10 mouse cellular contexts compared by ENCODE assay signal in the genomic region with DNA sequence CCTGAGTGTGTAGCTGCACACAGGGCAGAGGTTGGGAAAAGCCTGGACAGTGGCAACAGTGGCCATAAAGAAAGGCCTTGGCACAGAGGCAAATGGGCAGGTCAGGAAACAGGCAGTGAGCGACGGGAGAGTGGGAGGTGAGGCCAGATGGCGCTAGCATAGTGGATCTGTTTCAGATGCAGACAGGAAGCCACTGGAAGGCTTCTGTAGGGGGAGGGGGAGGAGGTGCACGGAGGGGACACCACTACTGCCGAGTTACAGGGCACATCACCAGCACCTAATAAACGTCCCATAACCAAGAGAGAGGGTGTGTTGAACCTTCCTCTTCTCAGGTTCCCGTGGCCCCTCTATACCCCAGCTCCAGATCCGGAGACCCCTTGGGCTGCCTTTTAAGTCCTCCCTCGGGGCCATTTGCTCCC. TPM values are rescaled to one million over a fixed set of nuclear protein-coding genes. Genes with fewer than 3 reads are reported as not detected.
DNase-seq lines count a peak whose midpoint lies in the region; ATAC-seq lines count a peak whose summit lies in the region.
"Had no signal": no experiment of that assay in that cellular context is flagged by ENCODE, and none has a peak within 500 bp of the region (broad histone marks: within the 10 kb centered on the region; RNA-seq: fewer than 3 reads in every experiment).

No protein-coding gene starts in this region.

- H3K27me3 ChIP-seq in midbrain, embryonic 14.5 days (ENCODE audit: control insufficient read depth, insufficient read depth, low read length): no peaks in the 10 kb centered on the region
- peaks cover 11% of the 10 kb centered on the region; the same call in 1 of the 2 replicates for H3K27me3 ChIP-seq in midbrain, embryonic 10.5 days (ENCODE audit: low read depth, poor library complexity, severe bottlenecking)
- no peaks in the 10 kb centered on the region for H3K27me3 ChIP-seq in embryonic facial prominence, embryonic 11.5 days (ENCODE audit: control insufficient read depth, insufficient read depth, low read length)
- H3K27me3 ChIP-seq in liver, embryonic 11.5 days (replicated peaks; ENCODE audit: control insufficient read depth, insufficient read depth, low read length): no peaks in the 10 kb centered on the region; the same call in 1 of the 2 replicates

- H3K36me3 ChIP-seq in midbrain, embryonic 14.5 days (ENCODE audit: control insufficient read depth, insufficient read depth, low read length): no peaks in the 10 kb centered on the region
- H3K36me3 ChIP-seq in midbrain, embryonic 10.5 days: no peaks in the 10 kb centered on the region
- no peaks in the 10 kb centered on the region for H3K36me3 ChIP-seq in embryonic facial prominence, embryonic 11.5 days (replicated peaks; ENCODE audit: control insufficient read depth, insufficient read depth, low read depth, low read length)
- H3K36me3 ChIP-seq in liver, embryonic 11.5 days (ENCODE audit: control insufficient read depth, insufficient read depth, low read length): no peaks in the 10 kb centered on the region
- H3K36me3 ChIP-seq: heart, embryonic 15.5 days had no signal

- DNase-seq in midbrain, embryonic 14.5 days: peak; percentile 49
- DNase-seq in midbrain, embryonic 10.5 days (ENCODE audit: low spot score): no peak
- peak; percentile 39 for DNase-seq in embryonic facial prominence, embryonic 11.5 days (ENCODE audit: low spot score)
- peak; percentile 62 to 68 for DNase-seq in layer of hippocampus, postnatal 36 days
- peak; percentile 20 to 23 for DNase-seq in right cerebral cortex, postnatal 36 days (ENCODE audit: low spot score in 2 of 2)
- no peak for DNase-seq in ovary, postnatal 10 days (ENCODE audit: low spot score)
- no peak for DNase-seq in liver, embryonic 11.5 days (ENCODE audit: low spot score)
- no peak for DNase-seq in gastrocnemius, adult 18-20 months (ENCODE audit: low spot score)

- no peak overlapping the region for H3K4me2 ChIP-seq in midbrain, embryonic 14.5 days (ENCODE audit: low read length)
- no peak overlapping the region for H3K4me2 ChIP-seq in embryonic facial prominence, embryonic 11.5 days (ENCODE audit: low read depth, low read length)
- H3K4me2 ChIP-seq in liver, embryonic 11.5 days: no peak overlapping the region
- H3K4me2 ChIP-seq: heart, embryonic 15.5 days had no signal

- H3K4me3 ChIP-seq in midbrain, embryonic 14.5 days (replicated peaks; ENCODE audit: low read depth, low read length): no peak overlapping the region
- no peak overlapping the region for H3K4me3 ChIP-seq in midbrain, embryonic 10.5 days
- no peak overlapping the region for H3K4me3 ChIP-seq in embryonic facial prominence, embryonic 11.5 days (ENCODE audit: low read depth, low read length)
- H3K4me3 ChIP-seq in liver, embryonic 11.5 days (ENCODE audit: low read depth, low read length): no peak overlapping the region
- H3K4me3 ChIP-seq: heart, embryonic 15.5 days had no signal

- no peak overlapping the region; the same call in 1 of the 2 replicates for H3K9ac ChIP-seq in midbrain, embryonic 14.5 days (replicated peaks; ENCODE audit: low read length)
- no peak overlapping the region for H3K9ac ChIP-seq in embryonic facial prominence, embryonic 11.5 days (replicated peaks; ENCODE audit: low read length)
- H3K9ac ChIP-seq in liver, embryonic 11.5 days (ENCODE audit: low read depth, low read length): no peak overlapping the region
- H3K9ac ChIP-seq: heart, embryonic 15.5 days had no signal

- no peaks in the 10 kb centered on the region for H3K9me3 ChIP-seq in midbrain, embryonic 14.5 days (ENCODE audit: control insufficient read depth, low read length)
- peaks cover 10% of the 10 kb centered on the region; the same call in 1 of the 2 replicates for H3K9me3 ChIP-seq in midbrain, embryonic 10.5 days (replicated peaks)
- H3K9me3 ChIP-seq in embryonic facial prominence, embryonic 11.5 days (replicated peaks; ENCODE audit: control insufficient read depth, low read length): no peaks in the 10 kb centered on the region
- no peaks in the 10 kb centered on the region for H3K9me3 ChIP-seq in liver, embryonic 11.5 days (ENCODE audit: control insufficient read depth, low read length)
- H3K9me3 ChIP-seq: heart, embryonic 15.5 days had no signal

- H3K4me1 ChIP-seq in midbrain, embryonic 14.5 days (ENCODE audit: control insufficient read depth, insufficient read depth, low read length): peaks cover 12% of the 10 kb centered on the region; the same call in 1 of the 2 replicates
- peaks cover 9% of the 10 kb centered on the region for H3K4me1 ChIP-seq in midbrain, embryonic 10.5 days
- H3K4me1 ChIP-seq in embryonic facial prominence, embryonic 11.5 days (ENCODE audit: control insufficient read depth, insufficient read depth, low read length): no peaks in the 10 kb centered on the region; the same call in 1 of the 2 replicates
- no peaks in the 10 kb centered on the region for H3K4me1 ChIP-seq in liver, embryonic 11.5 days (replicated peaks; ENCODE audit: control insufficient read depth, insufficient read depth, low read length)
- H3K4me1 ChIP-seq: heart, embryonic 15.5 days had no signal

- ATAC-seq in midbrain, embryonic 14.5 days (ENCODE audit: low FRiP score, low TSS enrichment): no peak
- no peak for ATAC-seq in embryonic facial prominence, embryonic 11.5 days (replicated peaks; ENCODE audit: insufficient number of reproducible peaks, low FRiP score, low TSS enrichment, low read depth)
- no peak for ATAC-seq in liver, embryonic 11.5 days (replicated peaks; ENCODE audit: low FRiP score)

- H3K27ac ChIP-seq in midbrain, embryonic 14.5 days (replicated peaks; ENCODE audit: low read depth, low read length): no peak overlapping the region
- no peak overlapping the region for H3K27ac ChIP-seq in midbrain, embryonic 10.5 days (replicated peaks)
- H3K27ac ChIP-seq in embryonic facial prominence, embryonic 11.5 days (replicated peaks; ENCODE audit: low read depth, low read length): no peak overlapping the region
- H3K27ac ChIP-seq in liver, embryonic 11.5 days (ENCODE audit: low read depth, low read length): no peak overlapping the region
- H3K27ac ChIP-seq: heart, embryonic 15.5 days had no signal

- WGBS in midbrain, embryonic 14.5 days: 28% methylated on average over 9 of the region's 9 CpGs
- WGBS in midbrain, embryonic 10.5 days: 30% methylated on average over 9 of the region's 9 CpGs
- WGBS in embryonic facial prominence, embryonic 11.5 days: 15% methylated on average over 9 of the region's 9 CpGs
- WGBS in liver, embryonic 11.5 days: 14% methylated on average over 9 of the region's 9 CpGs

RNA-seq across cellular contexts. Expression of gene Tspan17, which starts 48.3 kb away (rescaled TPM):
- polyA plus RNA-seq in midbrain, embryonic 14.5 days (2014; fragmentation: Nextera tagmentation; extraction: Ambion mirVana): 25.5 and 40.2 TPM in 2 replicates
- 12.9 and 20.6 TPM in 2 replicates for polyA plus RNA-seq in midbrain, embryonic 10.5 days (2016; fragmentation: Nextera tagmentation; extraction: Ambion mirVana)
- 6.7 and 8.5 TPM in 2 replicates for polyA plus RNA-seq in embryonic facial prominence, embryonic 11.5 days (2014; fragmentation: Nextera tagmentation; extraction: Ambion mirVana)
- total RNA-seq in layer of hippocampus, postnatal 36 days (2021): 100 to 1,000 TPM in 1 of 2 experiments, 10 to 100 TPM in 1; 83.4 to 109 TPM
- 2.3 and 2.6 TPM in 2 replicates for polyA plus RNA-seq in liver, embryonic 11.5 days (2014; fragmentation: Nextera tagmentation; extraction: Ambion mirVana)
- 10 to 100 TPM; 19.1 to 23.1 TPM for total RNA-seq in gastrocnemius, adult 18-20 months (2021)

RNA-seq across cellular contexts. Expression of gene Eif4e1b, which starts 53.7 kb away (rescaled TPM):
- polyA plus RNA-seq in midbrain, embryonic 14.5 days (2014; fragmentation: Nextera tagmentation; extraction: Ambion mirVana): not detected in 2 replicates
- not detected in 2 replicates for polyA plus RNA-seq in midbrain, embryonic 10.5 days (2016; fragmentation: Nextera tagmentation; extraction: Ambion mirVana)
- polyA plus RNA-seq in embryonic facial prominence, embryonic 11.5 days (2014; fragmentation: Nextera tagmentation; extraction: Ambion mirVana): not detected in 2 replicates
- not detected for total RNA-seq in layer of hippocampus, postnatal 36 days (2021)
- polyA plus RNA-seq in liver, embryonic 11.5 days (2014; fragmentation: Nextera tagmentation; extraction: Ambion mirVana): not detected in 2 replicates
- not detected for total RNA-seq in gastrocnemius, adult 18-20 months (2021)
- total RNA-seq: neutrophil, adult 5-6 weeks had no signal
- polyA plus RNA-seq: heart, embryonic 15.5 days had no signal

Comparison
In these comparisons a context has a peak if more than half of its experiments do, and no peak if none do; other contexts are left out.
1. DNase-seq: peak in midbrain, embryonic 14.5 days (single experiment), embryonic facial prominence, embryonic 11.5 days (single experiment), layer of hippocampus, postnatal 36 days (2 of 2) and right cerebral cortex, postnatal 36 days (2 of 2); none in midbrain, embryonic 10.5 days (single experiment), ovary, postnatal 10 days (single experiment), liver, embryonic 11.5 days (single experiment) and gastrocnemius, adult 18-20 months (single experiment).